Mouse (Mus musculus) myocyte (in vitro differentiated cells): ENCODE measurements around the gene Mrpl38.

Experiments
- CEBPB ChIP-seq: IDR thresholded peaks from 2 replicates; pipeline ENCODE4 v1.6.1; 2011; ENCODE audit warnings: mild to moderate bottlenecking, moderate library complexity; ENCODE audit not compliant: poor library complexity, insufficient read depth, severe bottlenecking
- E2F4 ChIP-seq: IDR thresholded peaks from one replicate; pipeline ENCODE4 v1.6.1; 2011; ENCODE audit warnings: mild to moderate bottlenecking, control low read depth, moderate library complexity; ENCODE audit not compliant: insufficient read depth
- MAX ChIP-seq: IDR thresholded peaks from one replicate; pipeline ENCODE4 v1.6.1; 2011; ENCODE audit warnings: low read depth, mild to moderate bottlenecking, control low read depth
- POLR2A ChIP-seq: IDR thresholded peaks from one replicate; pipeline ENCODE4 v1.6.1; 2011; ENCODE audit warnings: low read depth, mild to moderate bottlenecking, control low read depth, moderate library complexity; ENCODE audit not compliant: insufficient read length
- POLR2AphosphoS2 ChIP-seq: IDR thresholded peaks from one replicate; pipeline ENCODE4 v1.6.1; 2011; ENCODE audit warnings: low read depth, control low read depth; ENCODE audit not compliant: insufficient read length
- REST ChIP-seq: IDR thresholded peaks from one replicate; pipeline ENCODE4 v1.6.1; 2011; ENCODE audit warnings: mild to moderate bottlenecking, control low read depth, moderate library complexity; ENCODE audit not compliant: insufficient read depth, insufficient read length
- USF1 ChIP-seq: IDR thresholded peaks from one replicate; pipeline ENCODE4 v1.6.1; 2011; ENCODE audit warnings: low read depth, mild to moderate bottlenecking, control low read depth, moderate library complexity

- TF ChIP-seq POLR2A (peak; percentile 89), MAX (no peak), POLR2AphosphoS2 (peak; percentile 95), E2F4 (no peak), USF1 (peak; percentile 7), REST (no peak), CEBPB (no peak)
These were observed 30.1 kb downstream of the Mrpl38 start for GRCm38 (mm10) chr11:116108464-116109137.
